Mouse (Mus musculus) erythroid progenitor cell, adult 5-6 weeks (primary cell): ENCODE measurements at regions not wholly inside any gene's neighbourhood (a gene's known extent, or its start where the extent isn't known, plus 50 kb on each side); places are given as distances from the start of the nearest gene placed in this dataset.

ENCODE experiments used
- ATAC-seq: replicated peaks from 2 replicates; pipeline ENCODE4 v1.8.0; 2016; ENCODE audit warnings: moderate number of reproducible peaks, mild to moderate bottlenecking, moderate TSS enrichment, inconsistent platforms; ENCODE audit not compliant: poor library complexity, low FRiP score, severe bottlenecking

DNA sequence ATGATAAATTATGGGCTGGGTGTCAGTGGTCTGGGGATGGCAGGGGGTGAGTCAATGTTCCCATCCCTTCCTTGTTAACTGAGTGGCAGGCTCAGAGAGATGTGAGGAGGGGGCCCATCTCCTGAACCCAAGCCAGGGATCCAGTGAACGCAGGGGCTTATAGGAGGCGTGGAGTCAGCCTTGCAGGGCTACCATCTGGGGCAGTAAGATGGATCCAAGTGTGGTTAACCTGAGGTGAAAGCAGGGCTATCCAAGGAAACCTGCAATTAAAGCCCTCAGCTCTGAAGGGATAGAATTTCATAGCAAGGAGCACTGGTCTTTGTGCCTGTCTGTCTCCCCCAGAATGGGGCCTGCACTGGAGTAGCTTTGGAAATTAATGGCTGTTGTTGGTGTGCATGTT, 103.3 kb upstream of the Mgmt start:
- ATAC-seq, result no peak

DNA sequence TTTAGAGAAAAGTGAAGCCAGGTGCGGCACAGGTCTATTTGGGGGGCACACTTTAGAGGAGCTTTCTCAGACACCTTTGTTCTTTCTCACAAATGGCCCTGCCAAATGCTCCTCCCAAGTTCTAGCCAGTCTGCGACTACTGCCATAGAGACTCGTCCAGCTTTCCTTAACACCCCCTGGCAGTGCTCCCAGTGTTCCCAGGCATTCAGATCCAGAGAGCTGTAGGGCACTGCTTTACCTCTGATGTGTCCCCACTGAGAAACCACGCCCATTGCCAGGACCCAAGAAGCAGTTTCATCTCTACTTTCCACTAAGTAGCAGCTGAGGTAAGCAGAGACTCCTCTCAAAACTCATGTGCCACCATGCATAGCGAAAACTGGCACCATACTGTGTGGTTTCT, 102.3 kb upstream of the Mgmt start:
- ATAC-seq, result no peak

DNA sequence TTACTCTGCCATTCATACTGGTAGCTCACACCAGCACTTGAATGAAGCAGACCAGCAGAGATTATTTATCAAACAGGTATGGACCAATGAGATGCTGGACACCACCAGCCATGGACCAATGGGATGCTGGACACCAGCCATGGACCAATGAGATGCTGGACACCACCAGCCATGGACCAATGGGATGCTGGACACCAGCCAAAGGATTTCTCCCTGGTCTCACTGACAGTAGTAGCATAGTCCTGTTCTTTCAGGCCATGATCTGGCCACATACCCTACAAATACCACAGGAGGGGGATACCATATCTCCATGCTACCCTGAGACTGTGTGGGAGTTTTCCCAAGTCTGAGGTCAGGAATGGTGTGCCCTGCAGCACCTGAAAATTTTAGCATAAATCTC, 98.0 kb upstream of the Mgmt start:
- ATAC-seq, result no peak

DNA sequence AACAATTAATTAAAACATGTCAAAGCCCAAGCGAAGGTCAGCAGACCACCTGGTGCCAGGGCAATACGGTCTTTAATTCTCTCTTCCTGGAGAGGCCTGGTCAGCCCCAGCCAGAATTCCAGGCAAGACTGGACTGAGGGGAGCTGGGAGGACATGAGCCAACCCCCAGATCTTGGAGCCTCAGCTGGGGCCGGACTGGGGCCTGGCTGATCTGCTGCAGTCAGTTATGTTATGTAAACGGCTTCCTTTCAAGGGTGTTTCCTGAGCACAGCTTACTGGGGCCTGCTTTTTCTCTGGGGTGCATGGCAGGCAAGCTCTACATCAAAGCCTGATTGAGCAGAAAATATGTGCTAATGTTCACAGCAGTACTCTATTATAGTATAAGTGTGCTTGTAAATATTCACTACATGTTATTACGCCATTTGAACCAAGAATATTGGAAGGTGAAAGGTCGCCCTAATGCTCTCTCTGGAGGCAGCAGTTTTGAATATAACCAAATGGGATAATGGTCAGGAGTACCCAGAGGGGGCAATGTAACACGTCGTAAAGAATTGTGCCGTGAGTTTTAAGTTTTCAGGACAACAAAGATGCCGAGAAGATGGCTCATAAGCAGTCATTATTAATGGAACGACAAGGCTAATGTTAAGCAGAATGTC, 96.5 kb upstream of the Mgmt start:
- ATAC-seq, result no peak

DNA sequence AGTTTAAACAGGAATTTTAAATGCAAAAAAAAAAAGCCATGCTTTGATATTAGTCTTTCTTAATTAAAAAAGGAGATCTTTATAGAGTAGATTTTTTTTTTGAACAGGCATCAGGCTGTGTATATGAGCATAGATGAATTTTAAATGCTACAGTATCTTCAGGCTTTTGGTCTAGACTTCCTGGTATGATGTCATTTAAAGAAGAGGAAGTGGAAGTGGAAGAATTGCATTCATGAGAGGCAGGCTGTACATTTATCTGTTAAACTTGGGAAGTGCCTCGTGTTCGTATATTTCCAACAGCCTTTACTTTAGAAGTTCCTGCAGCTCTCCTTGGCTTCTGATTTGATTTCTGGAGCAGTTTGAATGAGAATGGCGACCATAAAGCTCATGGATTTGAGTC, 95.8 kb upstream of the Mgmt start:
- ATAC-seq, result no peak

DNA sequence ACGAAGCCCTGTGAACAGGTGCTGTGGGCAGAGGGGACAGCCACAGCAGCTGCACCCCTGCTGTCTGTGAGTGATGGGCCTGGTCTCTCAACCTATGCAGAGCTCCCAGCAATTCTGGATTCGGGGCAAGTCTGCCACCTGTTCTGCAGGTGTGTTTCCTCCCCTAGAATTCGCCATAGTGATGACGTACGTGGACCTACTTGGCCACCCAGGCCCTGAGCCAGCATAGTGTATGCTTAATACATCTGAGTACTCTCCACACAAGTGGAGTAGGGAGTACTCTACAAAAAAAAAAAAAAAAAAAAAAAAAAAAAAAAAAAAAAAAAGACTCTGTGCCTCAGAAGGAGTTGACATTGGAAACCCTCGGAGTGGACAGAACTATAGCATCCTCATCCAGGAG, 87.3 kb upstream of the Mgmt start:
- no peak for ATAC-seq

DNA sequence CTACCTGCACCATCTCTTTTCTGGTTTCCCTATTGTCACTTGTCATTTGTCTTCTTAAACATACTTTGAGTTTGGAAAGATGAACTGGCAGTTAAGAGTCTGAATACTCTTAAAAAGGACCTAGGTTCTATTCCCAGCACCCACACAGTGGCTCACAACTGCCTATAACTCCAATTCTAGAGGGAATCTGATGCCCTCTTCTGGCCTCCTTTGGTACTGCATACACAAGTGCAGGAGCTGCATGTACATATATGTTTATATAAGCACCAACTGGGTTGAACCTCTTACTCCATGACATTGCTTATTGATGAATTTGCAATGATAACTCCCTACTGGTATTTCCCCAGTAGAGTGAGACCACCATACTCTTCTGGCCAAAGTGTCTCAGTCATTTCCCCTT, 86.4 kb upstream of the Mgmt start:
- ATAC-seq, result no peak

DNA sequence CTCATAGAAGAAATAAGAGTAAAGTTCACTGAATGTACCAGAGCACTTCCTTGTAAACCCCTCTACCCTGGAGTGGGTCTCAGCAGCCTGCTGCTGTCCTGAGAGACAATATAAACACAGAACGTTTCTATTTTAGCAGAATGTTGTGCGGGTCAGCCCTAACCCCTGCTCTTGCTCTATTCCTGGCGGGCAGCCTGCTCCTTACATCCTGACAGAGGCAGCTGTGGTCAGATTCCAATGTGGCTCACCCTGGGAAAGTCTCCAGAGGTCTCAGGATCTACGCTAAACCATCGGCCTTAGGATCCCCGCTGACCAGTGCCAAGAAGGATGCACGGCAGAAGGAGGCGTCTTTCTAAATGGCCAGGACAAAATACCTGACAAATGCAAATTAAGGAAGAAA, 84.8 kb upstream of the Mgmt start:
- no peak for ATAC-seq

DNA sequence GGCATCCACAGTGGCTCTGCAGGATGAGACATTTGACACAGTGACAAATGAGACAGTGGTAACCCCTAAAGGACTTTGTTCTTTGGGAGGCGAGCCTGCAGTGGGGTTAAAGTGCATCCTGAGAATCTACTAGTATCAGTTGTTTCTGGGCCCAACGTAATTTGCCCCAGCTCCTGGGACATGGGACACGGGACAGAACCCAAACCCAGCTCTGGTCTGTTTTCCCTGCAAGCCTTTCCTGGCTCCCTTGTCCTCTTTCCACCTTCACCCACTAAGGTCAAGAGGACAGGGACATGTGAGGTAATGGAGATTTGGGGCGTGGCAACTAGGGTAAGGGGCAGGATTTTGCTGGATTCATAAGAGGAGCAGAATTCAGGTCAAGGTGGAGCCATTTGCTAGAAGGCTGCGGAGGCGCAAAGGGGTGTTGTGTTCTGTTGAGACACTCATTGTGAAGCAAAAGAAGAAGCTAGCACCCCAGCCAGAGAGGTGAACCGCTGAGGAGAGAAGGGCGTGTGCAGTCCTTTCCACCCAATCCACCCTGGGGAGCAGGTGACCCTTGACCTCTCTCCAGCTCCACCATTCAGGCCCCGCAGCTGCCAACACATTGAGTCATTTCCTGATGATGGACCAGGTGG, 80.6 kb upstream of the Mgmt start:
- no peak for ATAC-seq

DNA sequence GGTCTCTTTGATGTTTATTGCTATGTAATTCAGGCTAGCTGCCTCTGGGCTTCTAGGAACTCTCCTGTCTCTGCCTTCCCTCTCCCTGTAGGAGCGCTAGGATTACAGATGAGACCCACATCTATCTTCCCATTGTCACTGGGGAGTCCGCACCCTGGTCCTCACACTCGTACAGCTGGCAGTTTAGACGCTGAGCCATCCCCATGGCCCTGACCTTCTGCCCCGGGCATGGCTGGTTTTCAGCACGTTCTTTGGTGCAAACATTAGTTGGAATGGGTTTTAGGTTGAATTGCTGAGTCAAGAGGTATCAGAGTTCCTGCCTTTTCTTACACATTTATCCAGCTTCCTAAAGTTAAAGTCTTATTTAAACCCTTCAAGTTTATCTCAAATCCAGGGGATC, 79.7 kb upstream of the Mgmt start:
- no peak for ATAC-seq

DNA sequence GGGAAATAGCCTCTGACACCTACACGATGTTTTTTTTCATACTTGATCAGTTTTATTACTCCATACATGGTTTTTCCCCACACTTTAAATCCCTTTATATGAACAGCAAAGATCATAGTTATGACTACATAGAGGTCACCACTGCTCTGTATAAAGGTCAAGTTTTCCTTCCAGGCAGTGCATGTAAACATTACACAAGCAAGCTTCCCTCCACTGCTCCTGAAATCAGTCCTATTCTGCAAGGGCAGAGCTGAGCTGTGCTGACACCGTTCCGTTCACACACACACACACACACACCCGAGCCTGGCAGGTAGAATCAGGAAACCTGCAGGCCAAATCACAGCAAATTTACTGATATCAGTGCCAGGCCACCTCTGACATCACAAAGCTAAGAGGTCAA, 74.1 kb upstream of the Mgmt start:
- ATAC-seq, result no peak

DNA sequence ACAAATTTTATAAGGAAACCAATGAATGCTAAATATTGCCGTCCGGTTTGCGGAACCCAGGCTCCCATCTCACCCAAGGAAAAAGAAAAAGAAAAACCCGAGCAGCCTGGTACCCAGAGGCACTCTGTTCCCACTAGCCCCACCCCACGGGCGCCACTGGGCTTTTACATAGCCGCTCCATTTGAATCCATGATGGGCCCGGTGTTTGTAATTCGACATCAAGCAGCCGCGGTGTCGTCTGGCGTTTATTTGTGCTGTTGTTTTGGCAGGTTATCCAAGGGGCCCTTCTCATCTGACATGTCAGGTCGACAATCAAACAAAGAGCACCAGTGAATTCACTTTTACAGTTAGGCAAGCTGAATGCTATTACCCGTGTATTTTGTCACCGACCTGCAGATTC, 68.8 kb upstream of the Mgmt start:
- ATAC-seq, result no peak

DNA sequence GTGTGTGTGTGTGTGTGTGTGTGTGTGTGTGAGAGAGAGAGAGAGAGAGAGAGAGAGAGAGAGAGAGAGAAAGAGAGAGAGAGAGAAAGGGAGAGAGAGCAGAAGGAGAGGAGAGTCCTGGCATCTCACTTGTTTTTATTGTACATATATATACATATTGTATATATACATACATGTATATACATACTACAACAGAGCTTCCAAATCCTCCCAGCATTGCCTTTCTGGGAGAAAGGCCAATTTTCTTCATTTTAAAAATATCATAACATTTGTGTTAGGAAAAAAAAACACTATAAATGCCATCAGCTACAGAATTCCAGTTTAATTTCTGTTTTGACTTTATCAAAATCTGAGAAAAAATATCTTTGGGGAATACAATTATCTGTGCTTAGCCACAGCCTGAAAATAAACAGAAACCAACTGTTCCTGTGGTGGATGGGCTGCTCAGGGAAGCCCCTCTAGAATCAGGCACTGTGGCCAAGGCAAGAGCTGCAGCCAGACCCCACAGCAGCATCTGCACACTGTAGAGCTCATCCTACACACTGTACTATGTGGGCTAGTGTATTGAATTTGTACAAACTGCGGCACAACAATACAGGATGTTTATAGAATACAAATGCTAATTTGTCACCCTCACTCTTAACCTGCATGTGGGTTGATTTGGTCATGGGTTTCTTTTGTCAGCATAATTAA, 64.6 kb upstream of the Mgmt start:
- ATAC-seq, result no peak

DNA sequence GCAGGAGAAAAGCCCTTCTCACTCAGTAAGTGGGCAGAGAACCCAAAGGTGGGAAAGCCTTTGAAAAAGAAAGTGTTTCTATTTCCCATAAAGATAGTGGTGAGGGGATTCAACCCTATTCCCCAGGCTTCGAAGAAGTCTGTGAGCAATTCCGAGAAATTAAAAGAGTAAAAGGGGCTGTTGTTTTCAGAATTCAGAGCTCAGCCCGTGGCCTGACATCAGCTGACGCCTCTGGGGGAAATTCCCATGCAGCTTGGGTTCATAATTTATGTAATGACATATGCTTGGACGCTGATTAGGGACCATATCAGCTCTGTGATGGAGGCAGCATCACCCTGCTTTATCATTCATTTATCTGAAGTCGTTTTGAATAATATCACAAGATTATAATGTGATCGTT, 62.0 kb upstream of the Mgmt start:
- ATAC-seq, result no peak

DNA sequence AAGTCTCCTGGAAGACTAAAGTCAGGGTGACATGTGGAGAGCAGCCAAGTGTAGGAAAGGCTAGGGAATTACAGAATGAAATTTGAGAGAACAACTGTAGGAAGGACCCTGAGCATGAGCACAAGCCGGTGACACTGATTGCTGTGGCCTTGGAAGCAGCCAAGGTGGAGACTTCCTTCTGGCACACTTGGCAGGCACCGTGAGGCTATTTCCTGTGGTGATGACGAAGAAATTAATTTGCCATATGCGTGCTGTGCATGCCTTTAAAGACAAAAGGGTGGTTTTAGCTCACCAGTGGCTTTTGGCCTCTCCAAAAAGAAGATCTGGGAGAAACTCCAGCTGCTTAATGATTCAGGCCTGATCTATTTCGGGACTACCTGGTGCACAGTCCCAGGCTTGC, 55.4 kb upstream of the Mgmt start:
- no peak for ATAC-seq

DNA sequence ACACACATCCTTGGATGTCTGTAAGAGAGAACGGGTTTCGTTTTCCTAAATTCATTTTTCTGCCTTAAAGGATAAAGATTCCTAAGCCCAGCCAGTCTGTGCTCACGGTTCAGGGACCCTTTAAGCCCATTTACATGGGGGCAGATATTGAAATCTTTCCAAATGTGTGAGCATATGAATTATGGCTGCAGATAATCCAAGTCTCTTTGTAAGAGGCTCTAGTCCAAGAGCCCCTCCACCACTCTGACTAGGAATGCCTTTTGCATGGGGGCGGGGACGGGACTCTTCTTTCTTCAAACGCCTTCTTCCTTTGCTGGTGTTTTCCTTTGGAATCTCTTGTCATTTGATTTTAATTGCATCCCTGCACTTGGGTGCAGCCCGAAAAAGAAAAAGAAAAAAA, 54.2 kb upstream of the Mgmt start:
- no peak for ATAC-seq

DNA sequence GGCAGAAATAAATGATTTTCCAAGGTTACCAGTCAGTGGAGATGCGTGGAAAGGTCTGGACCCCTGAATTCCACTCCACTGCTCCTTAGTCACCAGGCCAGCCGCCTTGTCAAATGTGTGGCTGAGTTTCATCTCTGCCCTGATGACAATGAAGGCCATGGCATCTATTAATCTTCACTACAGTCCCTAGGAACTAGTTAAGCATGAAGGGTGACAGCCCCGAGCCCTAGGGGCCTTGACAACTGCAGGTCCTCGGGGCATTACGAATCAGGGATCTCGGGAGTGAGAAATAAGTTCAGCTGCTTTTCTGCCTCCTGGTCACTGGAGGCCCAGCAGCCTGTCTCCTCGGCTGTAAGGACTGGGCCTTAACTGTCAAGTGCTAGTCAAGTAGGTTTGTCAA, 51.7 kb upstream of the Mgmt start:
- no peak for ATAC-seq

DNA sequence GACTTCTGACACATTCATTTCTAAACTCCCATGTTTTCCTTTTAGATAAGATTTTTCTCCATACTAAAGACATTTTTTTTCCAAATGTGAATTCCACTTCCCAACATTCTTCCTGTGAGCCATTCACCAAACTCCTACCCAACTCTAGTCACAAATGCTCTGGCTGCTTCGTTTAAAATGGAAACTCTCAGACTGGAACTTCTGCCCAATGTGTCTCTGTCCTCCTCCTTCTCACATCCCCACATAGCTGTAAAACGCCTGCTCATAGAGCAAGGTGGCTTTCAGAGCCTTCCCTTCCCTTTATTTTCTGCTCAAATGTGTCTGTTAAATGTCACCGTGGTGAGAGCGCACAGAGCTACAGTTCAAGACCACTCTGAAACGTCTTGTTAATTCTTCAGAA, 50.1 kb upstream of the Mgmt start:
- no peak for ATAC-seq
